Mouse (Mus musculus) thymus, adult 2 months (tissue): ENCODE data around the gene Apoa1.

ENCODE experiments used
- CTCF ChIP-seq: fragments of 200-500 bp; IDR thresholded peaks from 2 replicates; pipeline ENCODE4 v1.5.1; 2012; ENCODE audit warnings: mild to moderate bottlenecking, control low read depth, low read length, moderate library complexity, borderline replicate concordance; ENCODE audit not compliant: control insufficient read depth, poor library complexity, insufficient read depth; ENCODE audit errors: extremely low read depth
- POLR2A ChIP-seq: fragments of 200-500 bp; IDR thresholded peaks from 2 replicates; pipeline ENCODE4 v1.6.1; 2012; ENCODE audit warnings: mild to moderate bottlenecking, low read length, control low read depth, moderate library complexity; ENCODE audit not compliant: control insufficient read depth, poor library complexity, insufficient read depth; ENCODE audit errors: extremely low read depth

DNA sequence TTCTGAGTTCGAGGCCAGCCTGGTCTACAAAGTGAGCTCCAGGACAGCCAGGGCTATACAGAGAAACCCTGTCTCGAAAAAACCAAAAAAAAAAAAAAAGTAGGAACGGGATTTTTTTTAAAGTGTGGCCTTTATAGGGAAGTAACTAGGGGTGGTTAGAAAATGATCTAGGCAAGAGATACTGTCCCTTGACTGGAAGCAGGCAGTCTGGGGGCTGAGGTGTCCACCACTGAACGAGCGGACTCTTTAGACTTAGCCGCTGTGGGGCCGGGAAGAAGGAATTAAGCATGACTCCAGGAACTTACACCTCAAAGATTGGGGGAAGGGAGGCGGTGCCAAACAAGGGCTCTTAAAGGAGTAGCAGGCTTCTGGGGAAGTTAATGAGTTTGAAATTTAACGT is 10.2 kb upstream of the Apoa1 start:
- TF ChIP-seq CTCF (no peak), POLR2A (no peak)
